Mouse (Mus musculus) small intestine, adult 2 months (tissue): ENCODE measurements around the gene Alkbh2.

ENCODE experiments used
- CTCF ChIP-seq: fragments of 200-500 bp; IDR thresholded peaks from 2 replicates; pipeline ENCODE4 v1.5.1; 2012; ENCODE audit warnings: low read depth, mild to moderate bottlenecking, control low read depth, inconsistent platforms, low read length, moderate library complexity, mixed read lengths; ENCODE audit not compliant: insufficient replicate concordance, insufficient read length; ENCODE audit errors: extremely low read depth
- POLR2A ChIP-seq: fragments of 200-500 bp; IDR thresholded peaks from 2 replicates; pipeline ENCODE4 v1.6.1; 2012; ENCODE audit warnings: low read depth, mild to moderate bottlenecking, control low read depth, inconsistent platforms, low read length, moderate library complexity

GRCm38 (mm10) chr5:114134091-114134534, 6.1 kb upstream of the Alkbh2 start:
- TF ChIP-seq CTCF (peak; percentile 66; the same call in 1 of the 2 replicates), POLR2A (no peak)
